Mouse (Mus musculus) T-cell, adult 2 months (primary cell): ENCODE results near the gene Dlg5.

Source experiments
- DNase-seq: peaks from one replicate; pipeline ENCODE4 v3.0.0; 2022; ENCODE audit warnings: low spot score

Gene Dlg5

DNA sequence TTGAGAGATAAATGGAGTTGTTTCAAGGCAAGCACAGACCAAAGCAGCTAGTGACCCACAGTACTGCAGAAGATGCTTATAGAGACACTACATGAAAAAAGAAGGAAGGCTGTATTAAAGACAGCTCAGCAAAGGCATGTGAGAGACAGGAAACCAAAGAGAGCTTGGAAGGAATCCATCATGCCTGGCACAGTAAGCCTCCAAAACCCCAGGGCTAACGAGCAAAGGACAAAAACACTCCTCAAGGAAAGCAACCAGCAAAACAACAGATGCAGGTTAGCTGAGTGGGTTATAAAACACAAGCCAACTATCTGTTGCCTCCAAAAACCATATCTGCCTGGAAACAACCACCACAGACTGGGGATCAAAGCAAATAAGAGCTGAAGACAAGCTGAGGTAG, 121.5 kb downstream of the Dlg5 start:
- no peak for DNase-seq

DNA sequence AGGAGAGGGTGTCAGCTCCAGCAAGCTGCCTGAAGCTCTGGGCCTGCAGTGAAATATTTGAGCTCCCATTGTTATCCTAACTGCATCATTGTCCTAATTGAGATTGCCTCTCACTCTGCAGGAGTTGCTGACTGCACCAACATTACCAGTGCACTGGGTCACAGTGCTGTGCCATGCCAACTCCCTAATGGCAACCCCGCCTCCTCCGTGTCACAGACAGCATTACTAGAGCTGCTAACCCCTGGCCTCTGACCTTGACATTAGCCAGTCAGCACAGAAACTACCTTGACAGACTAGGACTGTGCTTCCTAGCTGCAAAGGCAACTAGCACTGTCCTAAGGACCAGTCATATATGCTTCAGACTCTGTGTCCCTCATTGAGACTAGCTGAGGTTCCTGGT, 139.0 kb downstream of the Dlg5 start:
- no peak for DNase-seq

DNA sequence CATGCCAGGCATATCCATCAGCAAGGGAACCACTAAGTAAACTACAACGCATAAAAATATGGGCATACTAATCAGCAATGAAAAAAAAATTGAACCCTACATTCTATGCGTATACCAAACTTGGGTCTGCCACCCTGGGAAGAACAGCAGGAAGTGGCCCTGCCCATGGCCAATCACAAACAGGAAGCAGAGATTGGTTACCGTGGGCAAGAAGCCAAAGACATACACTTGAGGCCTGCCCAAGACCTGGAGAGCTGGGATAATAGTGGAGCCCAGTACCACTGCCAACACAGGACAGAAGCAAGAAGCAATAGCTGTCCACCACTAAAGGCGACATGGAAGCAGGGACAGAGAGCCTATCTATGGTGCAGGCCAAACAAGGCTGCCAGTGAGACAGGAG, 146.9 kb downstream of the Dlg5 start:
- DNase-seq: no peak

DNA sequence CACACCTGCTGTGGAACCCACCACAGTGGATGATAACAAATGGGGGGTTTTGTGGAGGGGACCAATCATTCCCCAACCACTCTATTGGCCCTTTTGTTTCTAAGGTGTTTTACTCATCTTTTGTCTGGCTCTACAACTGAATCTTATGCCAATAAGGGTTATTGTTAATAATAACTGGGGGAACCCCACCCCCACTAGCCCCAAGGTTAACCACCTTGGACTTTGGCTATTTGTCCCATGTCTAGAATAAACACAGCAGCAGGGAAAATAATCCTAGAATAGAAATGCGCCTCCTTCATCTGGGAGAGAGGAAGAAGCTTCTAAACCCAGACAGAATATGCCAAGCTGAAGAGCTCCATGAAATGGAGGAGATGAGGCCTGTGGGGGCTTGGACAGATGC, 151.1 kb downstream of the Dlg5 start:
- no peak for DNase-seq

DNA sequence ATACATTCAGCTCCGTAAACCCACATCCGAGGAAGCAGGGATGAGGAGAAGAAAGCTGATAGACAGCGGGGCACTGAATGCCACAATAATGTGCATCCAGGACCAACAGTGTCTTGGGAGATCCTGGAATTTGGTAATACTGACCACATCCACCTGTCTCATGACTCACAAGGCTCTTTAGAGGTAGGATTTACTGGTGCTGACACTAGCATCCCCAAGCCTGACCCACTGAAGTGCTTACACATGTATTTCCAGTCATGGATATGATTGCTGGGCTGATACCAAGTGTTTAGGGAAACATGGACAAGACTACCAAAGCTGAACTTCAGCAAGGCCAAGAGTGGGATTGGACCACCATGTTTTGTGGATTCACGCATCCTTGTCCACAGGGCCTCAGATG, 152.5 kb downstream of the Dlg5 start:
- DNase-seq: no peak

DNA sequence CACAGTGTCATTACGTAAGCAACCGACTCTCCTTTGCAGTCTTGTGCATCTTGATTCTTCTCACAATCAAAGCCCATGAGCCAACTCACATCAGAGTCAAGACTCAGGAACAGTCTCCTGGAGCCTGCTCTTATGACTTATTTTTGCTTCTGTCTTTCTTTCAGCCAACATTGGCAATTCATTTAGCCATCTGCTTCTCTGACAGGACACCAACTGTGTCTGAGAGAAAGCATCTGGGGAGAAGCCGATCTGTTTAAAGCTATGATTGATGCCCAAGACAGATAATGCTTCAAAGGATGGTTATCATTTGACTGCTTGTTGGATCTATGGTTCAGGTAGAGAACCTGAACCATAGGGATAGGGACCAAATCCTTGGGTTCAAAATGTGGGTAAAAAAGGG, 153.3 kb downstream of the Dlg5 start:
- no peak for DNase-seq

DNA sequence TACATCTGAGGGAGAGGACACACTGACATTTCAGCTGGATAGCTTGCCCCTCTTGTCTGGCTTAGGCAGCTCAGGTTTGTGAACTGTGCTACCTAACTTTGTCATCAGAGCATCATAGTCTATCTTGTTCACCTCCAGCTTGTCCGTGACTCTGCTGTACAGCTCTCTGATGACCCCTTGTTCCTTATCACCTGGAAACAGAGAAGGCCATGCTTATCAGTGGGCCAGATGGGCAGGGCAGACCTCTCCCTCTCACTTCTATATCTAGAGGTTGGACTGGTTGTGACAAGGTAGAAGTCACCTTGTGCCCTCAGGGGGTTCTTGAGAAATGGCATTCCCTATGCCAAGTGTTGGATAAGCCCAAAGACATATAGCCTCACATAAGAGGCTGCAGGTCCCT, 154.9 kb downstream of the Dlg5 start:
- no peak for DNase-seq

DNA sequence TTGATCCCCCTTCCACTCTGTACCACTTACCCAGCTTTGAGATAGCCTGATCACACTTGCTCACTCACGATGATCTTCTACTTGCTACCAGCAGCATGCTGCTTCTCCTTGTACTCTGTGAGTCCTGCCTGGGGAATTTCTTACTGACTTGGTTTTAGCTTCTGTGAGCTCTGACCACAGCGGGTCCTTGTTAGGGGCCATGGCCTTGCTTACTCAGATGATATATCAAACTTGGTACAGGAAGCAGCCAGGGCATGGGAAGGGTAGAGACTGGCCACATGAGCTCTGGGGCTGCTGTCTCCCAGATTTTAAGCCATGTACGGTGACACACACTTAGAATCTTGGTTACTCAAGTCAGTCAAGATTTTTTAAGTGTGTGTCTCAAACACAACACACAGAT, 156.5 kb downstream of the Dlg5 start:
- no peak for DNase-seq

DNA sequence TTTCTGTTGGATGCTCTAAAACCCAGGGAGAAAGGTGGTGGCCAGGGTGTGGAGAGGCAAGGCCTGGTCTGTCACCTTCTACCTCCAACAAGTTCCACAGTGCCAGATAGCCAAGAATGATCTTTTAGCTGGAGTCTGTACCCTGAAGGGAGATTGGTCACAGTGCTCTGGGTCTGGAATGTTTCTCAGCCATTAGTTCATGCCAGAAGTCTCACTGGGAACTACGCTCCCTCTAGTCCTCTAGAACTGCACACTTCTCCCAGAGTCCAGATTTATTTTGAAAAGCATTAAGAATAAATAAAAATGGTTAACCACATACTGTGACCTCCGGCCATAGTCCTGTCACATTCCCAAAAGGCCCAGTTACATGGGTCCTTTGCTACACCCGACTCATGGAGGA, 158.3 kb downstream of the Dlg5 start:
- no peak for DNase-seq

DNA sequence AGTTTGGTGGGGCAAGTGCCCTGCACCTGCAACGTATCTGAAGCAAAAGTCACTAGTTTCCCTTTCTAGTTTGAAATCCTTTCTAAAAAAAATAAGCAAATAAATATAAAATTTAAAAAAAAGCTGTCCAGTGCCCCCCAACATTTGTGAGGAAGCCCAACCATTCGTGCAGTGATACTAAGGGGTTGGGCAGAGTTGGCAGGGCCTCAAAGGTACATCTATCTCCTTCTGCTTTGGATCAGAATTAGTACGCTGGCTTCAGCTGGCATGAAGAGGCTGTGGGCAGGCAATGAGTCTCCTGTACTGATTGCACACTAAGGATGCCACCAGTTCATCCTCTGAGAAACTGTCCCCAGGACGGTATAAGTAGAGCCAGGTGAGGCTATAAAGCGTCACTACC, 159.2 kb downstream of the Dlg5 start:
- no peak for DNase-seq
